Mouse (Mus musculus) layer of hippocampus, adult 8-10 months (tissue): Measurements from ENCODE around the gene Gm42417. TPM values are rescaled to one million over a fixed set of nuclear protein-coding genes. Genes with fewer than 3 reads are reported as not detected.

Source experiments
- DNase-seq, 2 experiments: peaks; one replicate each; pipeline ENCODE4 v3.0.0; 2022; ENCODE audit warnings: low spot score in 2 of 2
- total RNA-seq, 4 experiments: library from RNA; stranded (reverse); gene quantifications; 2 replicates each; pipeline ENCODE4 v1.2.4; 2022

The Gm42417 gene
- total RNA-seq, 4 experiments from 2014 or later: 0.38 TPM; not detected in 3

DNA sequence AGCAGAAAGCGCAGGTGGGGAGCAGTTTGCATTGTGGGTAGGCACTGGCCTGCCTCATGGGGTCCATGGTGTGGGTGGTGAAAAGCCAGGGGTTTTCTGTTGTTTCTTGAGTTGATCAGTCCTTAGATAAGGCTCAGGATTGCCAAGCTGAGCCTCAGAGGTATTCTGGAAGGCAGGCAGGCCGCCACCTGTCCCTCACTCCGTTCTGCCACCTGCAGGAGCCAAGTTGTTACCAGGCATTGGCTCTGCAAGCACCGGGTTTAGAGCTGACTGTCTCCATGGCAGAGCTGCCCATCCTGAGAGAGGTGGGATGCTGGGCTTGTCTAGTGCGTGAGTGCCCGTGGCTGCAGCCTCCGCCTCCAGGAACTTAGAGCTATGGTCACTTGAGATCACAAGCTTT is 17.0 kb downstream of the Gm42417 start:
- DNase-seq: no peak

DNA sequence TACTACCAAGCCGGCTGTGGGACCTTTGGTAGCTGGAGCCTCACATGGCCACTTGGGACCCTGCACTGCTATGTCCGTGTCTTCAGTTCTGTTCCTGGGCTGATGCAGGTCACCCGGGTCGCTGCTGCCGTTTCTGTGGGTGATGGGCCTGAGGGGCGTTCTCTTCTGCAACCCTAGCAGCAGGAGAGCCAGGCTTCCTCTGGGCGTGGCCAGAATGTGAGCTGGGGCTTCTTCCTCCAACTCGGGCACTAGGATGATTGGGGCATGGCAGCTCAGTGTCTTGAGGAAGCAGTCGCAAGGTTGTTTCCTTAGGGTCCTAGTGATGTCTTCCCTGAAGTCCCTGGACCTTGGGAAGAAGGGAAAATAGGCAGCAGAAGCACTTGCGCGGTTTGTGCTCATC is 19.6 kb downstream of the Gm42417 start:
- DNase-seq: no peak

DNA sequence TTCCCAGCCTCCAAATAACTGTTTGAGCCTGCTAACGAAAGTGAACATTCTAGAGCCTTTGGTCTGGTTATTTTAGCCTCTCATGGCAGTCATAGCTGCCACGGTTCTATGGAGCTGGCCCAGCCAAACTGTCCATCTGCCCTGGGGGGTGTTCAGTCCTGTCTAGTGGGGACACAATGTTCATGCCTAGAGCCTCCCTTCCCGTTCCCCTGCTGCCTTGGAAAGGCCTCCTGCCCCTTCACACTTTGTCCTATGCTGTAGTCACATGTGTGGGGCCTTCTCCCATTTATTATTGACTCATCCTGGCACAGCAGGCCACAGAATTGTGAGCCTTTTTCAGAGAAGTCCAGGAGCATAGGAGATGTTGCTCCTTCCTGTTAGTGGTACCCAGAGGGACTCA is 21.0 kb downstream of the Gm42417 start:
- no peak for DNase-seq

DNA sequence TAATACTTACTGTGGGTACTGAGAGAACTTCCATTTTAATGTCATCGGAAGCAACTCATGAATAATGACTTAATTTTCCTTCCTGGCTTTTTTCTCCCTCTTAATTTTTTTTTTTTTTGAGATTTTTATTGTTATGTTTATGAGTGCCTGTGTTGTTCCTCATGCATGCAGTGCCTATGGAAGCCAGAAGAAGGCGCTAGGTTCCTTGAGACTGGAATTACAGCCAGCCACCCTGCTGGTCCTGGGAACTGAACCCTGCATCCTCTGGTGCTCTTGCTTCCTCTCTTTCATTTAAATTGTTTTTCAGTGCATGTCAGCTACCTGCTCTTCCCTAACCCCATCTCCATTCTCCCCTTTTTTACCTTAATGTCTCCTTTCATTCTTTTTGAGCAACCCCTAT is 25.5 kb downstream of the Gm42417 start:
- DNase-seq: no peak

DNA sequence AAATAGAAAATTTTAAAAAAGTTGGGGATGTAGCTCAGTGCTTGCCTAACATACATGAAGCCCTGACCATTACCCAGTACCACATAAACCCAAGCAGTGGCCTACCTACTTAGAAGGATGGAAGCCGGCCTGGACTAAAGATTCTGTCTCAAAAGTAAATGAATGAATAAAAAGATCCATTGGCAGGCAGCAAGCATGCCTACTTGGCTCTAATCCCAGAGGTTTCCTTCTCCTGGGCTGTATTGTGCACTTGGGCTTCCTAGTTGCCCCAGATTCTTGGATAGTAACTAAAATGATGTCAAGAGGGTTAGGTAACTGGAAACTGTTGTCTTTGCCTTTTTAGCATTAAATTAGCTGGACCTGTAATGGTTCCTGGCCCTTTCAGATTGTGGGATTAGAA is 25.9 kb downstream of the Gm42417 start:
- DNase-seq: no peak

DNA sequence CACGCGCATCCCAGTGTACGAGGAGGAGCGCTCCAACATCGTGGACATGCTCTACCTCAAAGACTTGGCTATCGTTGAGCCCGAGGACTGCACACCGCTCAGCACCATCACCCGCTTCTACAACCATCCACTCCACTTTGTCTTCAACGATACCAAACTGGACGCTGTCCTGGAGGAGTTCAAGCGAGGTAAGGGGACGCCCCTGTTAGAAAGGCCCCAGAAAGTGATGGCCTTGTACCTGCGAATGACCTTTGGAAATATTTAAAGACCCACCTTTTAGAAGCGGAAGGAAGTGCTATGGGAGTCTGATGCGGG is 26.3 kb downstream of the Gm42417 start:
- DNase-seq: no peak

DNA sequence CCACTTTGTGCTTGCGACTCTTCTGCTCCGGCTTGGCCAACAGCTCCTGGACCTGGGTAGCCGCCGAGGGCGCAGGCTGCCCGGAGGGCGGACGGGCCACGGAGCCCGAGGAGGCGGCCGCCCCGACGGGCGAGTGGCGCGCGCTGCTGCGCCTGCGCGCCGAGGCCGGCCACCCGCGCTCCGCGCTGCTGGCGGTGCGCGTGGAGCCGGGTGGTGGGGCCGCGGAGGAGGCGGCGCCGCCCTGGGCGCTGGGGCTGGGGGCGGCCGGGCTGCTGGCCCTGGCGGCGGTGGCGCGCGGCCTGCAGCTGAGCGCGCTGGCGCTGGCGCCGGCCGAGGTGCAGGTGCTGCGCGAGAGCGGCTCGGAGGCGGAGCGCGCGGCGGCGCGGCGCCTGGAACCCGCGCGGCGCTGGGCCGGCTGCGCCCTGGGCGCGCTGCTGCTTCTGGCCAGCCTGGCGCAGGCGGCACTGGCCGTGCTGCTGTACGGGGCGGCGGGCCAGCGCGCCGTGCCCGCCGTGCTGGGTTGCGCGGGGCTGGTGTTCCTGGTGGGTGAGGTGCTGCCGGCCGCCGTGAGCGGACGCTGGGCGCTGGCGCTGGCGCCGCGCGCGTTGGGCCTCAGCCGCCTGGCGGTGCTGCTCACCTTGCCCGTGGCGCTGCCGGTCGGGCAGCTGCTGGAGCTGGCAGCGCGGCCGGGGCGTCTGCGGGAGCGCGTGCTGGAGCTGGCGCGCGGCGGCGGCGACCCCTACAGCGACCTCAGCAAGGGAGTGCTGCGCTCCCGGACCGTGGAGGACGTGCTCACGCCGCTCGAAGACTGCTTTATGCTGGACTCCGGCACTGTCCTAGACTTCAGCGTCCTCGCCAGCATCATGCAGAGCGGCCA is 26.9 kb downstream of the Gm42417 start:
- peak in 1 of 2 experiments; percentile 36 for DNase-seq

DNA sequence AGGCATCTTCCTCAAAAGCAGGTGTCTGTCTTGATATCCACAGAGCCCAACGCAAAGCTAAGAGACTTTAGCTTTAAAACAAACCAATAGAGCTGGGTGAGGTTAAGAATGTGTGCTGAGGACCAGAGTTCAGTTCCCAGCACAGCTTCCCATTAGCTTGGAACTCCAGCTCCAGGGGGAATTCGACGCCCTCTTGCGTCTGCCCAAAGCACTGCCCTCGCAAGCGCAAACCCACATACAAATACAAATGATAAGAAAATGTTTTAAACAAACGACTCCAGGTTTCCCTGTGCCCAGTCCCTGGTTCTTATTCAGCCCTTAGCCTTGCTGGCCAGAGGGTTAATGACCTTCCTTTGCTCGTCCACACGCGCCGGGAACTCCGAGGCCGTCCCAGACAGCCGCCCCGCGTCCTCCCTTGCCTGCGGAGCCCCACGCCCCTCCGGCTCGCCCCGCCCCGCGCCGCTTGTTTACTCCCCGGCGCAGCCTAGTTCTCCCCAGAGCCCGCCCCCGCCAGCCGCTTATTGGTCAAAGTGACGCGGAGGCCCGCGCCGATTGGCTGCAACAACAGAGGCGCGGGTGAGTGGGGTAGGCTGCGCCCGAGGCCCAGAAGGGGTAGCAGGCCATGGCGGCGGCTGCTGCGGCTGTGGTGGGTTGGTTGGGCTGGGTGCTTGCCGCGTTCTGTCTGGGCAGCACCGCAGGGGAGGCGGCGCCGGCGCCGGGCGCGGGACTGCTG is 27.8 kb downstream of the Gm42417 start, which contains the start of gene Cnnm3:
Gene Cnnm3, plus strand, starts transcription at position 579 of the 733 bp plus-strand sequence.
- peak; percentile 97 to 98 for DNase-seq

DNA sequence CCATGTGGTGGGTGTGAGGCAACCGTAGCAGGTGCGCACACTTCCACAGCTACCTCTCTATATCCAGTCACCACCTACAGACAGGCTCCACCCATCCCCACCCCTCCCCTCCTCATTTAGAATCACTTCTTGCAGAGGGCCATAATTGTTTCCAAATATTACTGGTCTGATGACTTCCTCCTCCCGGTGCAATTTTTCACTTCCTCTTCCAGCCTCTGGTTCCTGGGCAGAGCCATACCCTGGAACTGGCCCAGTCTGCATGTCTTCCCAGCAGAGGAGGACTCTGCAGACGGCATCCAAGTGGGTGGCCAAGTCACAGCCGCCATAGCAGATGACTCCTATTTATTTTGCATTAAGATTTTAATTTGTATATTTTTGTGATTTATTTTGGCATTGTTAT is 31.0 kb downstream of the Gm42417 start:
- DNase-seq: no peak

DNA sequence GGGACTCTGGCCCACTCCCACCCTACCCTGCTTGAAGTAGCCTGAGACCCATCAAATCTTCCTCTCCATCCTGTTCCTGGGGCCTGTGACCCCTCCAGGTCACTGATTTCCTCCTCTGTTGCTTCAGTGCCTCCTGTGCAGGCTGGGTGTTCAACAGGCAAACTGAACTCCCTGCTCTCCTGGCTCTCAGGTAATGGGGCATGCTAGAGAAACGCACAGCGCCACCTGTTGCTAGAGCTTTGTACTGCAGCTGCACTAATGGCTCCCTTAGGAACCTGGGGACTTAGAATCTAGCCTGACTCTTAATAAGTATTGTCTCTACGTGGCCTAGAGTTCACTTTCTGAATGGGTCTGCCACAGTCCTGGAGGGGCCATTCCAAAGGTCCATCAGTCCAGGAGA is 38.0 kb downstream of the Gm42417 start:
- DNase-seq: peak in 1 of 2 experiments; percentile 76

DNA sequence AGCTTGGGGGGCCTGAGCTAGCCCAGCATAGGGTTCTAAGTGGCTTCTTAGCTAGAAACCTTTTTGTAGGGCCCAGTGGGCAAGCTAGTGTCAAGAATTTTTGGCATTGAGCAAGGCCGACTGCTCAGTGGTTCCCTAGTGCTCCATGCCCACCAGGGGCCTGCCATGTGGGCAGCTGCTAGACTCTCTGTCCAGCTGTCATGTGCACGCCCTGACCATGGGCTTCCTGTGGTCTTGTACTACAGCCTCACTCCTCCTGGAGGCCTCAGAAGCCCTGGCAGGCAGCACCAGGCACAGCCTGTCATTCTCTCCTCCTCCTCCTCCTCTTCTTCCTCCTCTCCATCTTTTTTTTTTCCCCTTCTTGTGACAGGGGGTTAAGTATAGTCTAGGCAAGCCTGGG is 41.9 kb downstream of the Gm42417 start:
- DNase-seq: no peak

DNA sequence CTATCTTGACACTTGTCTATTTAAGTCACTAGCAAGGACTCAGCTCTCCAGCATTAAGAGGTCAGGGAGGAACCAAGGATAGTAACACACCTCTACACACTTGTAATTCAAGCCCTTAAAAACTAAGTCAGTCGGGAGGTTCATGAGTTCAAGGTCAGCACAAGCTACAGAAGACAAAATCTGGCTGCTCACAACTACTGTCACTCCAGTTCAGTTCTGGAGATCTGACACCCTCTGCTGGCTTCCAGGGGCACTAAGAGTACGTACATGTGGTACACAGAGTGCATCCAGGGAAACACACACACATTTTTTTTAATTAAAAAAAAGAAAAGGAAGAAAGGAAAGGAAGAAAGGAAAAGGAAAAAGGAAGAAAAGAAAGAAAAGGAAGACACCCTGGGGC is 42.5 kb downstream of the Gm42417 start:
- peak in 1 of 2 experiments; percentile 30 for DNase-seq

DNA sequence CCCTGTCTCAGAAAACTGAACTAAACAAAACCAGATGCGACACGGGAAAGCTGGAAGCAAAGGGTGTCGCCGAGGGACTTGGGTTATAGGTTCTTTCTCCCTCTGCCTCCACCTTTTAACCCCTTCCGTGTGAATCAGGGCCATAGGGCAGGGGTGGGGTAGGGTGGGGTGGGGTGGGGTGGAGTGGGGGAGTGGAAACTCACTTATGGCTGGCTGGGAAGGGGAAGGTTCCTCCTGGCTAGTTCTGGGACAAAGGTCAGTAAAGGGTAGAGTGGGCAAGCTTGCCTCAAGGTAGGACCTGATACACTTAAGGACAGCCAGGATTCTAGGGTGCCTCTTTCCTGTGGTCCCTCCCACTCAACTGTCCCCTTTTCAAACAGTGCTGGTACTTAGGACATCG is 45.9 kb downstream of the Gm42417 start:
- DNase-seq: no peak

DNA sequence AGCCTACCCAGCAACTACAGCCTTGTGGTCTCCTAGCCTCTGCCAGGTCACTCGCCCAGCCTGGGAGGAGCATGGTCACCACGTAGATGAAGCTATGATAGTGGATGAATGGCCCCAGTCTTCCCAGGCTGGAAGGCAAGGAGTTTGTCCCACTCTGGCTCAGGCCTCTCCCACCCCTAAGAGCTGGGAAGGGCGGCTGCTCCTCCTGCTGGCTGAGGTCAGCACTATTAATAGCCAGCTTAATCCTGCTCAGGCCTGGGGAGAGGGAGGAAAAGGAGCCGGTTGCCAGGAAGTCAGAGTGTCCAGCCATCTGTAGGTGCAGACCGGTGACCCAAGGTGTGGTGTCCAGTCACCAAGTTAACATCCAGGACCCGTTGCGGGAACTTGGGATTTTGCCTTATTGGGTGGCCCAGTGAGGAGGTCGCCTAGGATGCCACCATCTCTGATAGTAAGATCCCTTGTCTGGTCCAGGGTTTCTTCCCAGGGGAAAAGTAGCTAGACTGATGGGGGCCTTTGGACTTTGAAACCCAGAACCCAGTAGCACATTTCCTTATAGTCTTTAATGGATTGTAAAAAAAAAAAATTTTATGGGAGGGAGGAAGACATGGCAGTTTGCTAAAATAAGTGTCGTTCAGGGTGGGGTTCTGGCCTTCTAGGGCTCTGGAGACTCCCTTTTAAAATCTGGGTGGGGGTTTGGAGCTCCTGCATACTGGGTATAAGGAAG is 46.7 kb downstream of the Gm42417 start:
- no peak for DNase-seq

DNA sequence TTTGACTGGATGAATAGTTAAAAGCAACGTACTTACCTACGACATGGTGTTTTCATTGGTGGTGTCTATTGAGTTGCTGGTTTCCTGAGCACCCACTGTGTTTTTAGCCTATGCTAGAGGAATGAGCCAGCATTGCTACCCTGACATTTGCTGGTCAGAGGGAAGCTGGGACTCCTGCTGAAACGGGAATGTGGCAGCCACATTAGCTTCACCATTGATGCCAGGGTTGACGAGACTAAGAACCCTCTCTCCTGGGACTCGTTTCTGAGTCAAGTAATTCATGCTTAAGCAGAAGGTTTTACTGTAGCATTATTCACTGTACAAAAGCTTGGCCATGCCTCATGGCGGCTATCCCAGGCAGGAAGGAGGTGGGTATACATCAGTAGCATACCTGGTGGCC is 49.6 kb downstream of the Gm42417 start:
- no peak for DNase-seq

DNA sequence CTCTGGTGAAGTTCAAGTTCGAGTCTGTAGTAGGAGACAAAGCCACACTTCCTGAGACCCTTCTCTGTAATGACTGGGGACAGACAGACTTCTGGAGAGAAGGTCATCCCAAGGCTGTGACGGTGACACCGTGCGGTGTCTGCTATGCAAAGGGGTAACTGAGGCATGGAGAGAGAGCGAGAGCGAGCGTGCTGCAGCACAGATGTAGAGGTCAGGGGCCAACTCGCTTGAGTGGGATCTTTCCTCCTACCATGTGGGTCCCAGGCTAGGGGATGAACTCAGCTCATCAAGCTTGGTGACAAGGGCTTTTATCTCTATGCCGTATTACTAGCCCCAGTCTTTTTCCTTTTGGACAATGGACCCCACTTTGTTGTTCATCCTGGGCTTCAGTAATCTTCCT is 52.1 kb downstream of the Gm42417 start:
- DNase-seq: no peak

DNA sequence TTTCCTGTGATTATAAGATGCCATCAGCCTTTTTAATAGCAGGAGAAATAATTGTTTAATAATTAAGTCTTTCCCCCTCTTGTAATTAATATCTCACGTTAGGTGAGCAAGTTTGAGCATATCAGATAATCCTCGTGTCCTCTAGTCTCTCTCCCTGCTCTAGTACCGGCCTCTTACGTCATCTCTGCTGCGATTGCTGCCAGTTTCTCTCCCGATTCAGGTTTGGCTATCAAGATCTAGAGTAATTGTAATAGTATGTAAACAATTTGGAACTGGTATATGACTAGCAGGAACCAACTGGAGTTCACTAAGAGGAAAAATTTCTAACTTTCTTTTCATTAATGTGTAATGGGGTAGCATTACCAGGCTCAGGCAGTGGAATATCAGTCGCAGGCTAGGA is 54.1 kb downstream of the Gm42417 start:
- DNase-seq: no peak

DNA sequence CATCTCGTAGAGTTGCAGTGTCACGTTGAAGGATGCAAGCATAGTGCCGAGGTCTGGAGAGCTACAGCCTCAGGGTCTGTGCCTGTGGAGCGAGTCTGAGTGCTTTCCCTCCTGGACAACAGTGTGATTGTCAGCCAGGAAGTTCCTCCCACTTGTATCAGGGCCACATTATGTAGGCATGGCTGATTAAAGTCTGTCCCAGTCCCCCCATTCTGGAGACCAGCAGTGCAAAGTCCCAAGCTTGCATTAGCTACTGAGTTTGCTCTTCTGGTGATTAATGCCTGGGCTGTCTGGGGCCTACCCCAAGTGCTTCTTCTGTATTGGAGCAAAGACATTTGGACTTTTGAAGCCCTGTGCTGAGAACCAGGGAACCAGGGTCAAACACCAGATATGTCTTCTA is 55.4 kb downstream of the Gm42417 start:
- DNase-seq: no peak
